Mouse (Mus musculus) megakaryocyte, embryonic 14.5 days (primary cell): Measurements from ENCODE around the gene Aatf.

Experiments used
- FLI1 ChIP-seq: IDR thresholded peaks from 2 replicates; pipeline ENCODE4 v1.6.1; 2012; ENCODE audit warnings: low read length, inconsistent platforms, mixed read lengths
- GATA1 ChIP-seq: IDR thresholded peaks from 3 replicates; pipeline ENCODE4 v1.6.1; 2012; ENCODE audit warnings: mixed read lengths, low read length, inconsistent platforms, borderline replicate concordance

DNA sequence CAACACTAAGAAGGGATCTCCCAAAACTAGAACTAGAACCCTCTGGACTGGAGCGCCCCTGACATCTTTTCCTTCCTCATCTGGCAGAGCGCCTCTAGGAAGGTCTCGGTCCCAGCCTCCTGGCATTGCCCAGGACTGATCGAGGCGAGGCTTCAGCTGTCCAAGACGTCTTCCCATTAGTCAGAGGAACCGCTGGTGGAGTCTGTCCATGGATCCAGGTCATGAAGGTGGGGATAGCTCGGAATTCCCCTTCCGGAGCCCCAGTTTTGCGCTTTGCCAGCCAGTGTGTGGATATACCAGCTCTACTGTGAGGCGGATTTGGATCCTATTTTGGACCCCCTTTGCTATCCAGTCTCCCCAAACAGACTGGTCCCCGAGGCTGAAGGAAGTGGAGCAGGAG, 5.7 kb upstream of the Aatf start:
- no peak for TF ChIP-seq GATA1
- no peak for TF ChIP-seq FLI1
